Mouse (Mus musculus) urinary bladder, postnatal 36 days (tissue): ENCODE measurements around the gene Btbd35f26.
"Not testable (repeated sequence)": the region's sequence is repeated elsewhere in the genome, so short reads cannot be mapped to it uniquely, and the experiment has no call there.

ENCODE experiments used
- DNase-seq, 2 experiments: peaks; one replicate each; pipeline ENCODE4 v3.0.0; 2022; ENCODE audit warnings: low spot score in 2 of 2, mixed read lengths in 1 of 2

Gene Btbd35f26

DNA sequence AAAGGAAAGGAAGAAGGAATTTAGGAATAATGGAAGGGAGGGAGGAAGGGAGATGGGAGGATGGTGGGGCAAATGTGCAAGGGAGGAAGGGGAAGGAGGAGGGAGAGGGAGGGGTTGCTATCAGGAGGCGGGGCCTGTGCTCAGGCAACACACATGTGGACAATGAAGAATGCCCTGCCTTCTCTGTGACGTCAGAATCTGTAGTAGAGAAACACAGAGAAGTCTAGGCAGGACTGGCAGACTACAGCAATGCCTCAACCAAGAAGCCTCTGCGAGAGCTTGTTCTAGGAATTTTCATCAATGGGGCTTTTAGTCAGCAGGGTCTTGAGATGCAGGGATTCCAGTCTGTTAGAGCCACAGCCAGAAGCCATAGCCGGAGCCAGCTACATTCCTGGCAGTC, at the start of gene Btbd35f26:
TSS of gene Btbd35f26 (plus strand) at position 301 of the 400 bp plus-strand sequence.
- not testable (repeated sequence) for DNase-seq

- peak in 1 of 2 experiments; percentile 1 for DNase-seq
These were observed 5.7 kb downstream of the Btbd35f26 start for GRCm38 (mm10) chrX:31341924-31342323.

GRCm38 (mm10) chrX:31383818-31384217, 47.6 kb downstream of the Btbd35f26 start, which contains the start of gene Btbd35f19:
Btbd35f19 (minus strand) TSS chrX:31383918.
- not testable (repeated sequence) for DNase-seq
